Mouse (Mus musculus): ENCODE results near the gene Mfsd4b3. TPM values are rescaled to one million over a fixed set of nuclear protein-coding genes. Genes with fewer than 3 reads are reported as not detected.
"Not testable (repeated sequence)": the region's sequence is repeated elsewhere in the genome, so short reads cannot be mapped to it uniquely, and the experiment has no call there.

Gene Mfsd4b3
- total RNA-seq, 2 experiments from 2014 or later: 0.93 to 1.6 TPM

DNA sequence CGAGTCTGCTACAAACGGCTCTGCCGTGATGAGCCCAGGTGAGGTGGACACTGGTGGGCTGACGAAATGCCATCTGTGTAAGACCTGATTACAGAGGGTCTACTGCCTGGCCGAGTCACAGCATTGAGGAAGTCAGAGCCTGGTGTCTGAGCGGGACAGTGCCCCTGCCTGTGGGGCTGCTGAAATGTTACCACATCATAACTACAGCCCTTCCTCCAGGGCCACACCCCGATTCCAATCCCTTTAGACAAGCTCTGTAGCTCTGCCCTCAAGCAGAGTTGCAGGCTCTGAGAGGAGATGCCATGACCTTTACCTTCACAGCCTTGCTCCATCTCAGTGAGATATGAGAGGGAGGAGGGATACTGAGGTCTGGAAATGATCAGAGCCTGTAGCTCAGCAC is 23.4 kb downstream of the Mfsd4b3 start:
- no peak for DNase-seq
- intact Hi-C loops (cut with DNase I): no loop called here

GRCm38 (mm10) chr10:39926616-39927139 is 33.3 kb downstream of the Mfsd4b3 start, which contains the start of gene Mfsd4b2:
Mfsd4b2 (minus strand) TSS chr10:39926923.
- intact Hi-C loops (cut with DNase I): no loop called here

DNA sequence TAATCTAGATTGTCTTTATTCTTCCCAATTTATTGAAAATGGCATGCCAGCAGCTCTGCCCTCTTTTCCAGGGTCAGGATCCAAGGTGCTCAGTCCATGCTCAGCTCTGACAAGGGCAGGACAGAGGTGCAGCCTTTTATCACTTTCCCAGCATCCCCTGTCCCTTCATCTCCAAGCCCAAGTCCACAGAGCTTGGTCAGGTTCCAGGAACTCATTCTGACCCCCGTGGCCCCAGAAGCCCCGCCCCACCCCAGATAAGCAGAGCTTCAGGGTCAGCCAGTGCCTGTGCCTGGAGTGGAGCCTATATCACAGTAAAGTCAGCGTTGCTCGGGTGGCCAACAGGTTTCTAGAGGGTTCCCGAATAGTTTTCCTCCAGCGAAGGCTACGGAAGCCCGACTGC is 35.4 kb downstream of the Mfsd4b3 start:
- DNase-seq; intact Hi-C loops (cut with DNase I): not testable (repeated sequence)

More at GRCm38 (mm10) chr10:39926616-39927139, 33.3 kb downstream of the Mfsd4b3 start, which contains the start of gene Mfsd4b2:
- peak; percentile 14 to 19 for DNase-seq

DNA sequence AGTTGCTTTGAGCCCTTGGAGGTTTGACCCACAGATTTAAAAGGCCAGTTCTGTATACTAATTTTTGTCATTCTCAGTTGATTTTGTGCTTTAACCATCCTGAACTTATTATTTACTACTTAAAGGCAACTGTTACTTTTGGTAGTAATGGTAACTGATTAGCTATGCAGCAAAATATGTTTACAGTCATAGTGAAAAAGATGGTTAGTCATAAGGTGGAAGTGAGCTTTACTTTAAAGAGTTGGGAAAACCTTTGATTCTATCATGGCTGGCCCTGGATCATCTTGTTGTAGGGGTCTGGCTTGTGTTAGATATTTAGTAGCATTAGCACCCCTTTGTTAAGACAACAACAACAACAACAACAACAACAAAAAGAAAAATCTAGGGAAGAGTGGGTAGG is 47.3 kb downstream of the Mfsd4b3 start:
- no peak for DNase-seq
- intact Hi-C loops (cut with DNase I): no loop called here

- DNase-seq: no peak
- intact Hi-C loops (cut with DNase I): no loop called here
These were observed 51.0 kb downstream of the Mfsd4b3 start for GRCm38 (mm10) chr10:39908768-39909441.

GRCm38 (mm10) chr10:39906799-39907658 is 52.9 kb downstream of the Mfsd4b3 start:
- intact Hi-C loops (cut with DNase I): no loop called here

GRCm38 (mm10) chr10:39904191-39904590 is 55.8 kb downstream of the Mfsd4b3 start:
- intact Hi-C loops (cut with DNase I): no loop called here
- DNase-seq: no peak

More at GRCm38 (mm10) chr10:39906799-39907658, 52.9 kb downstream of the Mfsd4b3 start:
- no peak for DNase-seq

- peak; percentile 88 to 90 for DNase-seq
- intact Hi-C loops (cut with DNase I): loop anchor here (2.0 kb wide), 1 partner anchor 60 kb away; no protein-coding TSS in a partner anchor
These were observed 61.0 kb downstream of the Mfsd4b3 start, which contains the start of gene Mfsd4b4 for GRCm38 (mm10) chr10:39898874-39899371. Mfsd4b4 (minus strand) TSS chr10:39899238.

Other genes starting within 250 kb of the Mfsd4b3 start
- 10 to 100 TPM; 23.1 to 30.5 TPM for gene Rev3l, start 228.0 kb downstream of the Mfsd4b3 start, total RNA-seq (2021)
- gene Mfsd4b4, start 60.9 kb downstream of the Mfsd4b3 start, total RNA-seq (2021): 1 to 10 TPM; 3.3 to 3.8 TPM
- under 1 TPM; 0.14 to 0.20 TPM for gene Mfsd4b2, start 33.2 kb downstream of the Mfsd4b3 start, total RNA-seq (2021)
- gene Mfsd4b5, start 26.5 kb upstream of the Mfsd4b3 start, total RNA-seq (2021): under 1 TPM; 0.30 to 0.50 TPM
- 1 to 10 TPM; 1.7 to 1.9 TPM for gene Mfsd4b1, start 65.1 kb upstream of the Mfsd4b3 start, total RNA-seq (2021)
- 10 to 100 TPM; 13.4 to 16.2 TPM for gene Slc16a10, start 182.1 kb upstream of the Mfsd4b3 start, total RNA-seq (2021)